Comparison of ENCODE assay signal across 8 mouse cellular contexts in genomic region chr16:94302274-94303202, GRCm38 (mm10). TPM values are rescaled to one million over a fixed set of nuclear protein-coding genes. Genes with fewer than 3 reads are reported as not detected.
DNase-seq lines count a peak whose midpoint lies in the region; ATAC-seq lines count a peak whose summit lies in the region.

No protein-coding gene starts in this region.

- H3K9ac ChIP-seq in heart, embryonic 14.5 days (ENCODE audit: low read length) = peak overlapping the region; percentile 72
- peak overlapping the region; percentile 15 for H3K9ac ChIP-seq in kidney, embryonic 15.5 days
- H3K9ac ChIP-seq in liver, embryonic 15.5 days = no peak overlapping the region
- H3K9ac ChIP-seq in neural tube, embryonic 11.5 days (ENCODE audit: low read length) = peak overlapping the region; percentile 12

- H3K27ac ChIP-seq in heart, embryonic 14.5 days (replicated peaks in 1 of 2; ENCODE audit: control insufficient read depth in 1 of 2, insufficient read depth in 1 of 2, low read depth in 2 of 2, low read length in 2 of 2) = peak overlapping the region; percentile 95 to 97
- peak overlapping the region; percentile 66 for H3K27ac ChIP-seq in kidney, embryonic 15.5 days
- H3K27ac ChIP-seq in liver, embryonic 15.5 days (replicated peaks) = no peak overlapping the region
- 0 out of 2 replicates have a peak overlapping the region, but pooled peaks have one; percentile 7 for H3K27ac ChIP-seq in neural tube, embryonic 11.5 days (ENCODE audit: low read depth, low read length)

- peak overlapping the region; percentile 37 to 41 for H3K4me3 ChIP-seq in heart, embryonic 14.5 days (ENCODE audit: control insufficient read depth in 1 of 2, insufficient read depth in 1 of 2, low read depth in 1 of 2, low read length in 2 of 2)
- peak overlapping the region; percentile 25 for H3K4me3 ChIP-seq in kidney, embryonic 15.5 days (replicated peaks)
- no peak overlapping the region; the same call in 1 of the 2 replicates for H3K4me3 ChIP-seq in liver, embryonic 15.5 days (replicated peaks)
- H3K4me3 ChIP-seq in neural tube, embryonic 11.5 days (ENCODE audit: low read depth, low read length) = no peak overlapping the region

- peak; percentile 77 for ATAC-seq in heart, embryonic 14.5 days (ENCODE audit: insufficient number of reproducible peaks, insufficient read depth, low FRiP score, low read depth)
- peak; percentile 68 for ATAC-seq in kidney, embryonic 15.5 days (replicated peaks; ENCODE audit: low FRiP score)
- peak; percentile 31; the same call in 1 of the 2 replicates for ATAC-seq in liver, embryonic 15.5 days (ENCODE audit: insufficient read depth)
- peak; percentile 61; the same call in 1 of the 2 replicates for ATAC-seq in neural tube, embryonic 11.5 days (ENCODE audit: insufficient read depth, low FRiP score, low TSS enrichment)

- H3K4me2 ChIP-seq in heart, embryonic 14.5 days (ENCODE audit: low read length) = peak overlapping the region; percentile 76
- H3K4me2 ChIP-seq in kidney, embryonic 15.5 days = peak overlapping the region; percentile 58
- peak overlapping the region; percentile 48 for H3K4me2 ChIP-seq in liver, embryonic 15.5 days
- peak overlapping the region; percentile 37 for H3K4me2 ChIP-seq in neural tube, embryonic 11.5 days (ENCODE audit: low read depth)

- H3K27me3 ChIP-seq in heart, embryonic 14.5 days (ENCODE audit: control insufficient read depth, insufficient read depth, low read length) = no peaks in the 10 kb centered on the region
- H3K27me3 ChIP-seq in kidney, embryonic 15.5 days = peaks cover 24% of the 10 kb centered on the region; the same call in 1 of the 2 replicates
- H3K27me3 ChIP-seq in liver, embryonic 15.5 days = peaks cover 29% of the 10 kb centered on the region
- H3K27me3 ChIP-seq in neural tube, embryonic 11.5 days (ENCODE audit: control insufficient read depth, insufficient read depth, low read length) = no peaks in the 10 kb centered on the region

- no peaks in the 10 kb centered on the region for H3K36me3 ChIP-seq in heart, embryonic 14.5 days (ENCODE audit: control insufficient read depth, insufficient read depth, low read length)
- H3K36me3 ChIP-seq in kidney, embryonic 15.5 days = no peaks in the 10 kb centered on the region
- H3K36me3 ChIP-seq in liver, embryonic 15.5 days (replicated peaks) = no peaks in the 10 kb centered on the region
- no peaks in the 10 kb centered on the region for H3K36me3 ChIP-seq in neural tube, embryonic 11.5 days (ENCODE audit: control insufficient read depth, insufficient read depth, low read length)

- DNase-seq in urinary bladder, adult 2 months (ENCODE audit: low spot score) = peak; percentile 35
- DNase-seq in urinary bladder, postnatal 4 days (ENCODE audit: low spot score in 2 of 2) = no peak
- peak; percentile 38 for DNase-seq in embryo, embryonic 11.5 days (ENCODE audit: low read depth, low spot score)
- peak; percentile 43 for DNase-seq in neural tube, embryonic 11.5 days (ENCODE audit: low spot score)
- DNase-seq in thymus, postnatal 36 days = peak; percentile 21 to 37

- peaks cover 11 to 25% of the 10 kb centered on the region in 2 experiments for H3K4me1 ChIP-seq in heart, embryonic 14.5 days (ENCODE audit: control insufficient read depth in 2 of 2, insufficient read depth in 2 of 2, low read length in 2 of 2)
- H3K4me1 ChIP-seq in kidney, embryonic 15.5 days = peaks cover 15% of the 10 kb centered on the region
- peaks cover 14% of the 10 kb centered on the region; the same call in 1 of the 2 replicates for H3K4me1 ChIP-seq in liver, embryonic 15.5 days (replicated peaks)
- peaks cover 13% of the 10 kb centered on the region for H3K4me1 ChIP-seq in neural tube, embryonic 11.5 days (ENCODE audit: control insufficient read depth, insufficient read depth, low read length)

- 8% methylated on average over 30 of the region's 30 CpGs for WGBS in heart, embryonic 14.5 days
- WGBS in kidney, embryonic 15.5 days = 5% methylated on average over 30 of the region's 30 CpGs
- 16% methylated on average over 30 of the region's 30 CpGs for WGBS in liver, embryonic 15.5 days (ENCODE audit: insufficient replicate concordance)
- WGBS in neural tube, embryonic 11.5 days = 5% methylated on average over 30 of the region's 30 CpGs

- 0 out of 2 replicates have a peak, but pooled peaks cover 11% of the 10 kb centered on the region for H3K9me3 ChIP-seq in heart, embryonic 14.5 days (ENCODE audit: control insufficient read depth, low read length)
- peaks cover 5% of the 10 kb centered on the region; the same call in 1 of the 2 replicates for H3K9me3 ChIP-seq in kidney, embryonic 15.5 days (replicated peaks)
- no peaks in the 10 kb centered on the region for H3K9me3 ChIP-seq in liver, embryonic 15.5 days (replicated peaks)
- H3K9me3 ChIP-seq in neural tube, embryonic 11.5 days (ENCODE audit: control insufficient read depth, low read length) = no peaks in the 10 kb centered on the region; the same call in 1 of the 2 replicates

RNA-seq across cellular contexts. Expression of gene Hlcs, which starts 10.8 kb away (rescaled TPM):
- 11.0 and 11.9 TPM in 2 replicates for polyA plus RNA-seq in urinary bladder, adult 2 months (2012; rRNA removed)
- polyA plus RNA-seq in heart, embryonic 14.5 days (2014; fragmentation: Nextera tagmentation; extraction: Ambion mirVana) = 7.6 and 8.1 TPM in 2 replicates
- polyA plus RNA-seq in kidney, embryonic 15.5 days (2015; fragmentation: Nextera tagmentation; extraction: Ambion mirVana) = 10.6 and 10.9 TPM in 2 replicates
- 2.1 and 2.5 TPM in 2 replicates for polyA plus RNA-seq in liver, embryonic 15.5 days (2015; fragmentation: Nextera tagmentation; extraction: Ambion mirVana)
- polyA plus RNA-seq in neural tube, embryonic 11.5 days (2014; fragmentation: Nextera tagmentation; extraction: Ambion mirVana) = 9.4 and 9.8 TPM in 2 replicates

RNA-seq across cellular contexts. Expression of gene Ripply3, which starts 25.7 kb away (rescaled TPM):
- polyA plus RNA-seq in urinary bladder, adult 2 months (2012; rRNA removed) = 2.1 and 2.2 TPM in 2 replicates
- 5.1 and 5.5 TPM in 2 replicates for polyA plus RNA-seq in heart, embryonic 14.5 days (2014; fragmentation: Nextera tagmentation; extraction: Ambion mirVana)
- 14.6 and 15.1 TPM in 2 replicates for polyA plus RNA-seq in kidney, embryonic 15.5 days (2015; fragmentation: Nextera tagmentation; extraction: Ambion mirVana)
- 1.7 and 1.9 TPM in 2 replicates for polyA plus RNA-seq in liver, embryonic 15.5 days (2015; fragmentation: Nextera tagmentation; extraction: Ambion mirVana)
- polyA plus RNA-seq in neural tube, embryonic 11.5 days (2014; fragmentation: Nextera tagmentation; extraction: Ambion mirVana) = 5.2 and 5.9 TPM in 2 replicates

Comparison
In these comparisons a context has a peak if more than half of its experiments do, and no peak if none do; other contexts are left out.
1. DNase-seq: peak in urinary bladder, adult 2 months (single experiment), embryo, embryonic 11.5 days (single experiment), neural tube, embryonic 11.5 days (single experiment) and thymus, postnatal 36 days (2 of 2); none in urinary bladder, postnatal 4 days (0 of 2).
2. H3K4me3 ChIP-seq: peak in heart, embryonic 14.5 days (2 of 2) and kidney, embryonic 15.5 days (single experiment); none in liver, embryonic 15.5 days (single experiment) and neural tube, embryonic 11.5 days (single experiment).
3. Peak in every context shown above with its lines, with median percentiles within 50 percentile points of each other: ATAC-seq and H3K4me2 ChIP-seq.